Mouse (Mus musculus): ENCODE data around the gene Pex1.
"Not testable (repeated sequence)": the region's sequence is repeated elsewhere in the genome, so short reads cannot be mapped to it uniquely, and the experiment has no call there.

The Pex1 gene

GRCm38 (mm10) chr5:3595693-3596398, at the start of gene Pex1:
Gene Pex1 (plus strand): TSS chr5:3596066.
- peak; percentile 98 for DNase-seq (ENCODE audit: low read depth, low spot score)

GRCm38 (mm10) chr5:3546226-3546625, 49.6 kb upstream of the Pex1 start:
- DNase-seq (ENCODE audit: low read depth, low spot score), result no peak

- DNase-seq (ENCODE audit: low read depth, low spot score), result no peak
Observed at GRCm38 (mm10) chr5:3551481-3551880, 44.4 kb upstream of the Pex1 start.

GRCm38 (mm10) chr5:3554198-3554597, 41.7 kb upstream of the Pex1 start:
- peak; percentile 28 for DNase-seq (ENCODE audit: low read depth, low spot score)

- DNase-seq (ENCODE audit: low read depth, low spot score), result no peak
Observed at GRCm38 (mm10) chr5:3571266-3571665, 24.6 kb upstream of the Pex1 start, which contains the start of gene 1700109H08Rik. Gene 1700109H08Rik (plus strand): TSS chr5:3571566.

- peak; percentile 22 for DNase-seq (ENCODE audit: low read depth, low spot score)
Observed at GRCm38 (mm10) chr5:3574825-3575224, 21.0 kb upstream of the Pex1 start.

- DNase-seq (ENCODE audit: low read depth, low spot score), result no peak
Observed at GRCm38 (mm10) chr5:3577939-3578338, 17.9 kb upstream of the Pex1 start.

GRCm38 (mm10) chr5:3579066-3579465, 16.8 kb upstream of the Pex1 start:
- no peak for DNase-seq (ENCODE audit: low read depth, low spot score)

- DNase-seq (ENCODE audit: low read depth, low spot score), result peak; percentile 75
Observed at GRCm38 (mm10) chr5:3596399-3596766, 517 bp downstream of the Pex1 start, which contains the start of gene Rbm48. Gene Rbm48 (minus strand): TSS chr5:3596585.

- no peak for DNase-seq (ENCODE audit: low read depth, low spot score)
Observed at GRCm38 (mm10) chr5:3597171-3597570, 1.3 kb downstream of the Pex1 start.

- no peak for DNase-seq (ENCODE audit: low read depth, low spot score)
Observed at GRCm38 (mm10) chr5:3598766-3599165, 2.9 kb downstream of the Pex1 start.

- DNase-seq (ENCODE audit: low read depth, low spot score), result no peak
Observed at GRCm38 (mm10) chr5:3600298-3600697, 4.4 kb downstream of the Pex1 start.

- DNase-seq (ENCODE audit: low read depth, low spot score), result no peak
Observed at GRCm38 (mm10) chr5:3600790-3601189, 4.9 kb downstream of the Pex1 start.

GRCm38 (mm10) chr5:3607114-3607513, 11.2 kb downstream of the Pex1 start:
- DNase-seq (ENCODE audit: low read depth, low spot score), result no peak

- no peak for DNase-seq (ENCODE audit: low read depth, low spot score)
Observed at GRCm38 (mm10) chr5:3609241-3609640, 13.4 kb downstream of the Pex1 start.

- DNase-seq (ENCODE audit: low read depth, low spot score), result not testable (repeated sequence)
Observed at GRCm38 (mm10) chr5:3611835-3612234, 16.0 kb downstream of the Pex1 start.

GRCm38 (mm10) chr5:3620486-3620885, 24.6 kb downstream of the Pex1 start:
- DNase-seq (ENCODE audit: low read depth, low spot score), result no peak

GRCm38 (mm10) chr5:3630055-3630454, 34.2 kb downstream of the Pex1 start:
- peak; percentile 7 for DNase-seq (ENCODE audit: low read depth, low spot score)

- DNase-seq (ENCODE audit: low read depth, low spot score), result no peak
Observed at GRCm38 (mm10) chr5:3631512-3632271, 35.8 kb downstream of the Pex1 start.

GRCm38 (mm10) chr5:3632285-3632684, 36.4 kb downstream of the Pex1 start:
- no peak for DNase-seq (ENCODE audit: low read depth, low spot score)

- no peak for DNase-seq (ENCODE audit: low read depth, low spot score)
Observed at GRCm38 (mm10) chr5:3633315-3633714, 37.4 kb downstream of the Pex1 start.

GRCm38 (mm10) chr5:3633951-3634350, 38.1 kb downstream of the Pex1 start:
- peak; percentile 52 for DNase-seq (ENCODE audit: low read depth, low spot score)

- DNase-seq (ENCODE audit: low read depth, low spot score), result no peak
Observed at GRCm38 (mm10) chr5:3635286-3635685, 39.4 kb downstream of the Pex1 start.

Data from 3T3-L1 (cell line).